Mouse (Mus musculus) lung, adult 2 months (tissue): ENCODE data around the gene Cul5.

Source experiments
- CTCF ChIP-seq: fragments of 200-500 bp; IDR thresholded peaks from 2 replicates; pipeline ENCODE4 v1.5.1; 2011; ENCODE audit warnings: mild to moderate bottlenecking, low read length, control low read depth; ENCODE audit not compliant: insufficient read depth
- POLR2A ChIP-seq: fragments of 200-500 bp; IDR thresholded peaks from 2 replicates; pipeline ENCODE4 v1.6.1; 2011; ENCODE audit warnings: low read depth, mild to moderate bottlenecking, control low read depth, low read length, borderline replicate concordance; ENCODE audit errors: extremely low read depth

DNA sequence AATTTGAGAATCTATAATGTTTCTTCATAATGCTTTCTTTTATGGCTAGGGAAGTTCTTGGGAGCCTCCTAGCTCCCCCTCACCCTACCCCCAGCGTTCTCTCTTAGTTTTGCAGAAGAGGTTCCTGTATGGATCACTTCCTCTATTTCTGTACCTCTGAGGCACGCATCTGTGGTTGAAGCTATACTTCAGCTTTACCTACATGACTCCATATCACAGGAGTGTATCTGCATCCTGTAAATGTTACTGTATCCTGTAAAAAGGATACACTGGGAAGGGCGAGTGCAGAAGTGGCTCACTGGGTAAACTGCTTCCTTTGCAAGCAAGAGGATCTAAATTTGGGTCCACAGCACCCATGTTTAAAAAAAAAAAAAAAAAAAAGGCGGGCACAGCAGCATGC, 30.7 kb upstream of the Cul5 start:
- TF ChIP-seq POLR2A (no peak), CTCF (no peak)
